Mouse (Mus musculus) hindbrain, postnatal 0 days (tissue): Measurements from ENCODE around the gene Rtf2. TPM values are rescaled to one million over a fixed set of nuclear protein-coding genes. Genes with fewer than 3 reads are reported as not detected.
A peak's percentile ranks its signal among the peaks of the same experiment; 100 is the strongest.

Experiments
- ATAC-seq: fragments of 200-750 bp; cut with Nextera tagmentation; 2 replicates; pipeline ENCODE4 v1.8.0; 2017; ENCODE audit warnings: mild to moderate bottlenecking, moderate TSS enrichment, moderate library complexity
- DNase-seq: peaks from one replicate; pipeline ENCODE4 v3.0.0-alpha.2; 2015; ENCODE audit warnings: low spot score
- H3K27ac ChIP-seq: fragments of 300-500 bp; sonication (generic); 2 replicates; pipeline ENCODE4 v1.5.1; 2014; ENCODE audit warnings: mild to moderate bottlenecking
- H3K27me3 ChIP-seq: fragments of 300-500 bp; sonication (generic); 2 replicates; pipeline ENCODE4 v1.6.1; 2014; ENCODE audit warnings: low read length, mixed read lengths; ENCODE audit not compliant: insufficient read depth
- H3K36me3 ChIP-seq: fragments of 300-500 bp; sonication (generic); 2 replicates; pipeline ENCODE4 v1.6.1; 2014; ENCODE audit warnings: low read length, mixed read lengths; ENCODE audit not compliant: insufficient read depth
- H3K4me1 ChIP-seq: fragments of 300-500 bp; sonication (generic); 2 replicates; pipeline ENCODE4 v1.6.1; 2014; ENCODE audit warnings: antibody characterized with exemption, low read length, mixed read lengths; ENCODE audit not compliant: insufficient read depth
- H3K4me2 ChIP-seq: fragments of 300-500 bp; sonication (generic); 2 replicates; pipeline ENCODE4 v1.6.1; 2014; ENCODE audit warnings: low read depth, mild to moderate bottlenecking, low read length, moderate library complexity, mixed read lengths
- H3K4me3 ChIP-seq: fragments of 300-500 bp; sonication (generic); 2 replicates; pipeline ENCODE4 v1.5.1; 2014; ENCODE audit warnings: low read length
- H3K9ac ChIP-seq: fragments of 300-500 bp; sonication (generic); replicated peaks from 2 replicates; pipeline ENCODE4 v1.6.1; 2014; ENCODE audit warnings: mild to moderate bottlenecking, low read length, moderate library complexity, mixed read lengths
- H3K9me3 ChIP-seq: fragments of 300-500 bp; sonication (generic); 2 replicates; pipeline ENCODE4 v1.6.1; 2016; ENCODE audit warnings: low read length, mixed read lengths
- CTCF ChIP-seq: IDR thresholded peaks from 2 replicates; pipeline ENCODE4 v1.5.1; 2016; ENCODE audit warnings: antibody characterized with exemption, control low read depth, low read depth
- WGBS: fragments of 180-500 bp; shearing (Covaris S2); extraction: QIAGEN DNeasy Blood & Tissue Kit; methylation state at CpG from one replicate; pipeline ENCODE4 v1.1.7; 2014; 5-methylcytosine and 5-hydroxymethylcytosine counted together
- polyA plus RNA-seq: library from polyadenylated mRNA; unstranded; fragments of >200 nt; fragmentation: Nextera tagmentation; extraction: Ambion mirVana; gene quantifications from 2 replicates; pipeline ENCODE4 v1.2.1, GENCODE M21; 2015
- total RNA-seq: library from RNA; depleted of rRNA; stranded (reverse); fragments of >200 nt; gene quantifications from 2 replicates; pipeline ENCODE4 v1.2.3, GENCODE M21; 2014

The Rtf2 gene
- total and polyA plus RNA-seq, 2 experiments from 2014 or later: 65.6 to 83.6 TPM

- no peaks in the 10 kb centered on the region for H3K9me3 ChIP-seq
- H3K4me3 ChIP-seq: no peak overlapping the region
- H3K27me3 ChIP-seq: no peaks in the 10 kb centered on the region
- DNase-seq (no peak), ATAC-seq (no peak)
- no peak overlapping the region for H3K4me2 ChIP-seq
- no peak overlapping the region for H3K9ac ChIP-seq
- no peak for TF ChIP-seq CTCF
- 68% methylated on average over 1 of the region's 1 CpGs for WGBS
- H3K27ac ChIP-seq: no peak overlapping the region
- H3K4me1 ChIP-seq: no peaks in the 10 kb centered on the region
- H3K36me3 ChIP-seq: no peaks in the 10 kb centered on the region
Measured at GRCm38 (mm10) chr2:172430609-172431008, 9.7 kb upstream of the Rtf2 start.

GRCm38 (mm10) chr2:172433746-172434145 is 6.6 kb upstream of the Rtf2 start:
- Histone ChIP-seq H3K4me1 (no peaks in the 10 kb centered on the region), H3K27ac (no peak overlapping the region), H3K4me2 (no peak overlapping the region), H3K27me3 (no peaks in the 10 kb centered on the region), H3K9me3 (no peaks in the 10 kb centered on the region), H3K4me3 (no peak overlapping the region), H3K36me3 (no peaks in the 10 kb centered on the region), H3K9ac (no peak overlapping the region)
- DNase-seq: no peak
- ATAC-seq: no peak
- 45% methylated on average over 5 of the region's 5 CpGs for WGBS
- TF ChIP-seq CTCF: no peak

GRCm38 (mm10) chr2:172437371-172437952 is 2.9 kb upstream of the Rtf2 start:
- H3K27ac ChIP-seq: no peak overlapping the region
- H3K9me3 ChIP-seq: no peaks in the 10 kb centered on the region
- TF ChIP-seq CTCF: no peak
- no peaks in the 10 kb centered on the region for H3K27me3 ChIP-seq
- 71% methylated on average over 16 of the region's 16 CpGs for WGBS
- no peak for DNase-seq
- no peak overlapping the region for H3K4me2 ChIP-seq
- H3K9ac ChIP-seq: no peak overlapping the region
- no peaks in the 10 kb centered on the region for H3K36me3 ChIP-seq
- ATAC-seq: no peak
- H3K4me1 ChIP-seq: peaks cover 10% of the 10 kb centered on the region
- no peak overlapping the region for H3K4me3 ChIP-seq

GRCm38 (mm10) chr2:172440640-172441005 is 267 bp downstream of the Rtf2 start:
- no peak for TF ChIP-seq CTCF
- no peaks in the 10 kb centered on the region for H3K9me3 ChIP-seq
- ATAC-seq (peak; percentile 76), DNase-seq (no peak)
- under 1% methylated on average over 21 of the region's 21 CpGs for WGBS
- peak overlapping the region; percentile 64 for H3K9ac ChIP-seq
- H3K4me1 ChIP-seq: peaks cover 10% of the 10 kb centered on the region
- H3K4me2 ChIP-seq: peak overlapping the region; percentile 81
- peak overlapping the region; percentile 66 for H3K4me3 ChIP-seq
- H3K27ac ChIP-seq: peak overlapping the region; percentile 60; the same call in 1 of the 2 replicates
- H3K27me3 ChIP-seq: no peaks in the 10 kb centered on the region
- peaks cover 8% of the 10 kb centered on the region; the same call in 1 of the 2 replicates for H3K36me3 ChIP-seq

GRCm38 (mm10) chr2:172441176-172441575 is 820 bp downstream of the Rtf2 start:
- H3K4me3 ChIP-seq: peak overlapping the region; percentile 66
- H3K4me1 ChIP-seq: peaks cover 10% of the 10 kb centered on the region
- TF ChIP-seq CTCF: no peak
- DNase-seq: no peak
- H3K4me2 ChIP-seq: peak overlapping the region; percentile 81
- WGBS: 32% methylated on average over 6 of the region's 6 CpGs
- H3K9ac ChIP-seq: peak overlapping the region; percentile 64
- no peak for ATAC-seq
- peaks cover 13% of the 10 kb centered on the region; the same call in 1 of the 2 replicates for H3K36me3 ChIP-seq
- H3K27ac ChIP-seq: no peak overlapping the region
- H3K27me3 ChIP-seq: no peaks in the 10 kb centered on the region
- no peaks in the 10 kb centered on the region for H3K9me3 ChIP-seq

- H3K27ac ChIP-seq: no peak overlapping the region
- no peaks in the 10 kb centered on the region for H3K9me3 ChIP-seq
- peaks cover 6% of the 10 kb centered on the region; the same call in 1 of the 2 replicates for H3K4me1 ChIP-seq
- no peak overlapping the region for H3K4me2 ChIP-seq
- DNase-seq (no peak), ATAC-seq (no peak)
- H3K4me3 ChIP-seq: no peak overlapping the region
- no peak overlapping the region for H3K9ac ChIP-seq
- H3K36me3 ChIP-seq: peaks cover 51% of the 10 kb centered on the region
- TF ChIP-seq CTCF: no peak
- no peaks in the 10 kb centered on the region for H3K27me3 ChIP-seq
- 92% methylated on average over 4 of the region's 4 CpGs for WGBS
Measured at GRCm38 (mm10) chr2:172445617-172446016, 5.3 kb downstream of the Rtf2 start.

GRCm38 (mm10) chr2:172447317-172447716 is 7.0 kb downstream of the Rtf2 start:
- 88% methylated on average over 6 of the region's 6 CpGs for WGBS
- Histone ChIP-seq H3K27me3 (no peaks in the 10 kb centered on the region), H3K9ac (no peak overlapping the region), H3K4me3 (no peak overlapping the region), H3K4me2 (no peak overlapping the region), H3K9me3 (no peaks in the 10 kb centered on the region), H3K36me3 (peaks cover 60% of the 10 kb centered on the region), H3K4me1 (no peaks in the 10 kb centered on the region), H3K27ac (no peak overlapping the region)
- peak; percentile 66 for TF ChIP-seq CTCF
- no peak for ATAC-seq
- DNase-seq: peak; percentile 28
